Mouse (Mus musculus) heart, postnatal 25 days (tissue): ENCODE measurements at regions not wholly inside any gene's neighbourhood (a gene's known extent, or its start where the extent isn't known, plus 50 kb on each side); places are given as distances from the start of the nearest gene placed in this dataset.

Source experiments
- DNase-seq: peaks from one replicate; pipeline ENCODE4 v3.0.0; 2022; ENCODE audit warnings: low spot score
- intact Hi-C: fragments of 180-260 bp; cut with DNase I; formaldehyde crosslinking; loops from one replicate; pipeline ENCODE4 v1.15.1; 2025

DNA sequence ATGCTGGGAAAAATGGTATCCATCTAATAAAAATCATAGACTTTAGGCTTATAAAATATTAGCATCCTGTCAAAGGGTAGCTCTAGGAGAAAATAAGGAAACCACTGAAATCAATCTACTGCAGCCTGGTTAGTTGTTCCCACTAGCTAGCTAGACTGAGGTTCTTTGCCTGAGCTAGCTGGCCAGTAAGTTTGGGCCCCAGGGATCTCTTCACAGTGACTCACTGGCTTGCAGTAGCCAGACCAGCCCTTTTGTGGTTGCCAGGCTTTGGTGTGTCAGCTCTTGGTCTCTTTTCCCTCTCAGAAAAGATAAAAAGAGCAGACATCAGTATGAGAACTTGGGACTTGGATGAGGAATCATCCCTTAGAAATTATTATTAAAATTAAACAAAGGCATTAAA, 325.3 kb upstream of the Rasgrp1 start:
- intact Hi-C loops = no loop called here
- DNase-seq = peak; percentile 17

DNA sequence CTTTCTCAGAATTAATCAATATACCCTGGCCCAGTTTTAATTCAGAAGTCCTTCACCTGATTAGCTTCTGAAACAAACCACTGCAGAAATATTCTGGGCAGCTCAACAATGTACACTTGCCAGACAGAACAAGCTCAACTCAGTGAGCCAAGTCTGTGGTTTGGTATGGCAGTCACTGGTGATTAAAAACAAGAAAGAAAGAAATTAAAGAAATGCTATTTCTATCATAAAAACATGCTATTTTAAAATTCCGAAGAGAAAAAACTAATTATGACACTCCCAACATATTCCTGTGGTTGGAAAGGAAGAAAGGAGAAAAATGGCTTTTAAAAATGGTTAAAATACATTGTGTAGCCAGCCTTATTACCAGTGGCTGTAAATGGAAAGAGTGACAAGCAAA, 332.1 kb upstream of the Rasgrp1 start:
- DNase-seq = no peak
- intact Hi-C loops = no loop called here

DNA sequence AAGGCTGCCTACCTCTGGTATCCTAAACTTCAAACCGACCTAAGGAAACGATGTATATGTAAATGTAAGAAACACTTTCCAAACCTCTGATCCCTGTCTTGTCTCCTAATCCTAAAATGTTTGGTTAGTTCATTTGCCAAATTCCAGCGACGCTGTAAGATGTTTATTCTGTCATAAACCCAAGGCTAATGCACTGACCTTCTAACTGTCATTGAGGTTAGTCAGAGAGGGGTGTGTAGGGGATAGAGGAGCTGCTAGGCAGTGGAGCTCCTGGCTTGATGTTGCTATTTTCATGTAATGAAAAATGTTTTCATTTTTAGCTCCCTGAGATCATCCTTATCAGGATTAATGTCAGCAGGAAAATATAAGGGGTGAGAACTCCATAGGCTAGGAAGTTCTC, 335.8 kb upstream of the Rasgrp1 start:
- DNase-seq = no peak
- intact Hi-C loops = no loop called here

DNA sequence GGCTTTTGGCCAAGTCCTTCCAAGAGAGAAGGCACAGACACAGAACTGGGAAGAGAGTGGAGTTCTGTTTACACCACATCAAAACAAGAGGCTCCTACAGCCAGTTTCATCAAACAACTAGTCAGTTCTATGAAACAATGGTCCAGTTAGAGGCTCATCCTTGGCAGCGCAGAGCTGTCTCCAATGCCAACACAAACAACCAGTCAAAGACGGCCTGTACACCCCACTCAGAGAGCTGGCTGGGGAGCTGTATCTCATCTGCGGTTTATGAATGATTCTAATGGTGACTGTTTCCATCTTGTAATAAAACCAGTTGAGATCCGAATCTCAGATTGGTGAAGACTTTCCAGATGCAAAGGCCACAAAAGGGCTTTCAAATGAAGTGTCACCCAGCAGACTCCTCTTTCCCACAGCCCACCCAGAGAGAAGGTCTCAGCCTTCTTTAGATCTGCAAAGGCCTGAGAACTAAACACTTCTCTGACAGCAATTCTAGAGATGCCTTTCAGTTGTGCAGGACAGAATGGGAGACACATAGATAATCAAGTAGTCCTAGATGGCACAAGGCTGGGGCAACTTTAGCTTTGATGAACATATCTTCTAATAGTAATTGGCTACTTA, 343.1 kb upstream of the Rasgrp1 start:
- no peak for DNase-seq
- intact Hi-C loops = no loop called here

DNA sequence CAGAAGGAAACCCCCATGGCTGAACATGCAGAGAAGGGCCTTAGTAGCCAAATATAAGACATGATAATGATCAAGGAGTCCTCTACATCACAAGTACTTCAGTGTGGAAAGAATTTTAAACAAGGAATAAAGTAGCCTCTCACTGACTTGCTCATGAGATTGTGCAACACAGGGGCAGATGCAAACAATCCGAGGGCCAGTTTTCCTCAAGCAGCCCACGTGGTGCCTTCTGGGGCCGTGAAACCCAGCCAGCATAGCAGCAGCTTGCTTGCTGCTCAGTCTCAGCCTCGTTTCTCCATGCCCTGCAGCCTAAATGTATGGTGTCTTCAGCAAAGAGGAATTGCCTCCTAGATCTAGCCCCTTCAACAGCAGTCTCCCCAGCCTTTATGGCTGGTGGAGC, 350.7 kb upstream of the Rasgrp1 start:
- intact Hi-C loops = no loop called here
- DNase-seq = peak; percentile 40

DNA sequence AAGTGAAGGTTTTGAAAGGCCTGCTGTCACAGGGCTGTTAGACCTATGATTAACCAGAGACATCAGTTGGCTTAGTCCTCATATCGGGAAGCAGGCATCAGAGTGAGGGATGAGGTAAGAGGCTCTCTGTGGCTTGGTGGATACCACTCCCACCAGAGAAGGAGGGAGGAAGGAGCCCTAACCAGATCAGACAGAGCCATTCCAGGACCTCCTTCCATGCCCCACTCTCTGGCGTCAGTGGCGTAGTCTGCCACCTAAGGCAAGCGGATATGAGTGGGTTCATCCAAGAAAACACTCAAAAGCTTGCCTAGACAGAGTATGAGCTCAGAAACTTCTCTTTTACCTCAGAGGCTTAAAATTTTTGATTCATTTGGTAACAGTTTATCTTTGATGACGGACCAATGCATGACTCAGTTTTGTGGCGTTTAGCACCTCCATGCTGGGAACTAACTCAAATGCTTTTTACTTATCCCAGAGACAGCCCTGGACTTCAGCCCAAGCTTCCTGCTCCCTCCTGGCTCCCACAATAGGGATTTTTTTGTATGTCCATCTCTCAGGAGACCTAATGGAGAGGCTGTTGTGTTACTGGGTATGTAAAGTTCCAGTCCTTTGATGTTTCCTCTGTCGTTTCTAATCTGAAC, 367.5 kb upstream of the Rasgrp1 start:
- intact Hi-C loops = no loop called here
- no peak for DNase-seq

DNA sequence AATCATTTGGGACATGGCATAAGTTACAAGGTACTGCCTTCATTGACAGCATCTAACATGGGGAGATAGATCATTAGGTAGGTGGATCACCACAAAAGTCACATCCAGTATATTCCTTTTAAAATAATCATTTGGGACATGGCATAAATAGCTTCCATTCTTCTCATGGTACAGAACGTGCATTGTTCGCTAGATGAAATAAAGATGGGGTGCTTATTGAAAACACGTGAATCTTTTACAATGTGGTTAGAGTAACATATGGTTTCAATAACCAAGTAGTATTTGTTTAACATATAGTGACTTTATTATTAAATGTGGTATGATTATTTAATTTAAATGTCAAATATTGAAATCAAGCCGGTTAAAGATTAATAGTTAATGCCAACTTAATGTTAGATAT, 381.3 kb upstream of the Rasgrp1 start:
- intact Hi-C loops = no loop called here
- DNase-seq = no peak

DNA sequence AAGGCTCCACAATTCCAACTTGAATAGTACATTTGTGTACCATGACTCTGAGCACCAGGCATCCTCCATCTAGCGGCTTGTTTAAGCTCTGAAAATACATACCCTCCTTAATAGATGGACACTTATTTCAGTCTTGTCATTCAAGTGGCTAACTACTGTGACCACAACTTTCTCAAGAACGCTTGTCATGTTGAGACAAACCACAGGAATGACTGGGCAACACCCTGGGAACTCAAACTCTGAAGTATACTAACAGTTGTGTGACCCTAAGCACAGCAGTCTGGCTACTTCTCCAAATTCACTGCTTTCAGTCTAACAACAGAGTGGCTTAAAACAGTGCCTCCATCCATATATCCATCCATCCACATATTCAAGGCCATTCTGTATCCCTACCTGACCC, 380.4 kb upstream of the Thbs1 start:
- DNase-seq = no peak
- intact Hi-C loops = no loop called here

DNA sequence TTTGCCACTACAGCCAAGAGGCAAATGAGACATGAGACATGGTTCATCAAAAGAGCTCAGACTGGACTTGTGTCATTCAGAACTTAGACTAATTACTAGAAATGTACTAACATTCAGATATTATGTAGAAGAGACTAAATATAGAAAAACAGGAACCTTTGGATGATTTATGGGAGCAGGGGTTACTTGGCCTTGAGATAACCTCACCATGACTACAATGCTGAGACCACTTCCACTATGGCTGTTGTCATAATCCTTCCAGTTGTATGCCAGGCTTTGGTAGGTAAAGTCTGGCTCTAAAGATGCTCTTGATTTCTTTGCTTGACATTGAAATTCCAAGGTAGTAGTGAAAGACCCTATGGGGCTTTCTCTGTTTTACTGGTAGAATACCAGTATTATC, 369.3 kb upstream of the Thbs1 start:
- intact Hi-C loops = no loop called here
- no peak for DNase-seq

DNA sequence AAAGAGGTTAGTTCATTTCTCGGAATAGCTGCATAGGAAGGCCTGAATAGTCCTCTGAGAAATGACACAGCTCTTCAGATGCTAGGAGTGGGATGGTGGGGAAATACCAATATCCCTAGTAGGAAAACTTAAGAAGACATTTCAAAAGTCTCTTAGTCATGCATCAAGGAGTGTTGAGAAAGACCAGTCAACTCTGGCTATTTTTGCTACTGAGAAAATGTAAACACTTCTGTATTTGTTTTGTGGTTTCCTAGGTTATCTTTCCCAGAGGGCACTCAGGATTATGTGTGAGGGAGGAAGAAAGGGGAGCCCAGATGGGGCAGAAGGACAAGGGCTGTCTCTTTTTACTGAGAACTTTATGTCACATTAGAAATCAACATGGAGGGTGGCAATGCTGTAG, 367.8 kb upstream of the Thbs1 start:
- intact Hi-C loops = no loop called here

DNA sequence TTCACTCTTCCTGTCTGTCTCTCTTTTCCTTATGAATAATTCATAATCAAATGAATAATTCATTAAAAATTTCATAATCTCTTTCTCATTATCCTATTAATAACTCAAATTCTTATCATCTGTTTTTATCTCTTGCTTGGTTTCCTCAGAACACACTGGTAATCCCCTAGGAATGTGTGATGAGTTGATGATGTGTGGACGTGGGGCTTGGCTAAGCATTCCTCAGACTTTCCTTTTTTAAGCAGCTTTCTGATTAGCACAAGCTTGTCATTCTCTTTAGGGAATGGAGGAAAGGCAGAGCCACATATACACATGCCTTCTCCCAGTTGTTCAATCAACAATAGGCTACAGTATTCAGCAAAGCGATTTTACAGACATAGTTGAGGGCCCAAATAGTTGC, 365.9 kb upstream of the Thbs1 start:
- intact Hi-C loops = no loop called here

More for the DNA sequence above, 367.8 kb upstream of the Thbs1 start:
- no peak for DNase-seq

DNA sequence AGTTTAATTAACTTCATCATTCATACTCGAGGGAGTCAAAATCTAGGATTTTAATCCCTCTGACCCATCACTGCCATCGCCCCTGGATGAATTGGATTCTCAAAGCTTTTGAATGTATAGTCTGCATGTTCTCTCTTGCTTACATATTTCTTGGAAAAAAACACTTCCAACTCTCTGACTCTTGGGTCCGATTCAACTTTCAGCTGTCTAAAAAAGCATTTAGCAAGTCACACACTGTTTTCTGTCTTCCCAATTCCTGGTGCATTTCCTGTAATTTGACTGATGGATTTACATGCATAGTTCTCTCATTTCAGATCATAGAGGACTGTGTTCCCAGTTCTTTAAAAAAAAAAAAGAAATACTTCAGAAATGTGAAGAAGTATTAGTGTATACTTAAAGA, 364.5 kb upstream of the Thbs1 start:
- intact Hi-C loops = no loop called here

More for the DNA sequence above, 365.9 kb upstream of the Thbs1 start:
- DNase-seq = no peak

DNA sequence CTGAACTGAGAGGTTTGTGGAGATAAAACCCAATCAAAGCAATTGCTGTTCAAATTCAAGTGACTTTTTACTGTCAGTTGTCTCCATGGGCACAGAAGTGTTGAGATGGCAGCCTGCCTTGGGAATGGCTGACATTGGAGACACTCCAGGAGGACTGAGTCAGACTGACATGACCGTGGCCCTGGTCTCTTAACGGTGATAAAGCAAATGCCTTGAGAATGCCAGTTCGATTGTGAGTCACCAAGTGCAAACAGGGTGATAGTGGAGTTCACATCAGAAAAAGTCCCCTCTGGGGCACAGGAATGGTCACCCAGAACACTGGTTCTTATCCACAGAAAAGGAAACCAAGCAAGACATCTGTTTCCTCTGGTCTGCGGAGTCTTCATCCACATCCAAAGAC, 362.8 kb upstream of the Thbs1 start:
- peak; percentile 6 for DNase-seq
- intact Hi-C loops = no loop called here

More for the DNA sequence above, 364.5 kb upstream of the Thbs1 start:
- DNase-seq = no peak

DNA sequence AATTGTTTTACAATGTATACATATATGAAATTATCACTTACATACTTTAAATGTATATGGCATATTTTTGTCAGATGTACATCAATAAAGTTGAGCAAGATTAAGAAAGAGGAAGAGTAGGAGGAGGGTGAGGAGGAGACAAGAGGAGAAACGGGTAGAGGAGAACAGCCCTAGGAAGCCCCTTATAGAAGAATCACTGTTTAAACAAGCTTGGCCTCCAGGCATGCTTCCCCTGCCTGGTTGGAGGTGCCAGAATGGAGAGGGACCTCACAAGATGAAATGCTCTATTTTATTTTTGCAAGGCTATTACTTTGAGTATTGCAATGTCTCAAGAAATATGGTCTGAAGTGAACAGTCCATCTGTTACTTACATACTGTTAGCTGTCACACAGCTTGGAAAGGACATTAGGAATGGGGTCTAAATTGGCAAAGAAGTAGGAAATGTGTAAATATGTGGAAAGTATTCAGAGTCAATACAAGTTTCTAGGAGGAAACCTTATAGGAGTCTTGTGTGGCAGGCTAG, 352.1 kb upstream of the Thbs1 start:
- DNase-seq = no peak
- intact Hi-C loops = no loop called here

DNA sequence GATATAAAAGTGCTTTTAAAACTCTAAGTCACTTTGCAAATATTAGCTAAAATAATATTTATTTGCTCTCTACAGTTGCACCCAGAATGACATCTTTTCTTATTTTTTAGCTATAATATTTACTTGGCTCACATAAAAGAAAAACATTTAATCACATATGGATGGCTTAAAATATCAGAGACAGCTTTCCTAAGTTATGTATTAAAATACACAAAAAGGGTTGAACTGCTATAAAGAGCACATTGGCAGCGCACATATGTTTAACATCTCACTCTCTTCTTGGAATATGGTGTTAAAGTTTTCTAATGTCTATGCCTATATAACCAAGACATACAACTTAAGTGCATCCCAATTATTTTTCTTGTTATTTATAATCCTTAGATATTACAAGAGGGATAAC, 348.0 kb upstream of the Thbs1 start:
- intact Hi-C loops = no loop called here

DNA sequence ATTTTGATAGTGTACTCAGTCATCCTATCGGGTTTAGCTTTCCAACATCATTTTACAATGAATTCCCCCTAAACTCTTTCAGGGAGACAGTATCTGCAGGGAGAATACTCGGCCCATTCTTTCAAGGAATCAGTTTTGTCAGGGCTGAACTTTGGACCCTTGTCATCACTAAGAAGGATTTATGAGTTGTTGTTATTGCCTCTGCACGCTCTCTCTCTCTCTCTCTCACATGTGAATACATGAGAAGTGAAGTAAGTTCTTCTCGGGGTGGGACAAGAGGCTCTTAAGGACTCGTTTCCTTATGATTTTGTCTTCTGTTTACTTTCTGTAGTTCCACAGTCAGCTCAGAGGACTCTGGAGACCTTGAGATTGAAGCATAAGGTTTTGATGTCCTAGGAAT, 346.1 kb upstream of the Thbs1 start:
- DNase-seq = no peak
- intact Hi-C loops = no loop called here

More for the DNA sequence above, 348.0 kb upstream of the Thbs1 start:
- no peak for DNase-seq

DNA sequence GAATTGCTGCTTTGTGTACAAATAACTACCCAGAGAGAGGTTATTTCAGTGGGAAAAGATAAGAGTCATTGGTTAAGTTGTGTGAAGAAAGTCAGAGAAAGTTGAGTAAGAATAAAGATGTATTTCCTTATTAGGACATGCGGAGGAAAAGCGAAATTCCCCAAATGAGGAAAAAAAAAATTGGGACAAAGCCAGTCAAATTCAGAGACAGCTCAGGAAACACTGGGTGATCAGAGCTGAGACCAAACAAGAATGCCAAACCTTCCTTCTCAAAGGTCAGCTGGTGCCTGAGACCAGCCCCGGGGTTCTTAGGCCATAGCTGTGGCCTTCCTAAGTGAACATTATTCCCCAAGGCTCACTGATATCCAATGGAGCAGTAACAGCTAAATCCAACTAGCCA, 345.2 kb upstream of the Thbs1 start:
- DNase-seq = no peak
- intact Hi-C loops = no loop called here

DNA sequence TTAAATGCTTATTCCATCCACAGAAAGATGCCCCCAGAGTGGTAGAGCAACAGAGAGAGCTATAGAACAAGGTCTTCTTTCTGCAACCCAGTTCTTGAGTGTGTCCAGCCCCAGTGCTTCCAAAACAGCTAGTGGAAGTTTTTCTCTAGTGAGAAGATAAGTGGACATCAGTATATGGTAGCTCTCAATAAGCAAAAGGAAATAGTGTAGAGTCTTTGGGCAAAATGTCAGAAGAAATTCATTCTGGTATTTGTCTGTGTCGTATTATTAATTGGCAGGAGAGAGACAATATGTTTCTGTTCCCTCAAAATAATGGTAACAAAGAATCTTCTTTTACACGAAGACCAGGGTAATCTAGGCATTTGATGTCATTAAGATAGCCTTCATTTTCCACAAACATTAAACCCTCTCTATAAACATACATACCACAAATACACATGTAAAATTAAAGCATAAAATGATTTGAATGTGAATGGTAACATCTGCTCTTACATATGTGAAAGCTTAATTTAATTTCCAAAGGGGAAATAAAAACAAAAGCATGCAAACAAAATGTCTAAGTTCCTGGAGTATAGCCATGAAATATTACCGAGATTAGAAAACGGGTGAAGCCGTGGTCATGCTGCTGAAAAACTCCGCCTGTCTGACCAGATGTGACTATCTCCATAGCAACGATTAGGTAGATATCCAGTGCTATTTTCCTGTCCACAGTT, 342.1 kb upstream of the Thbs1 start:
- no peak for DNase-seq
- intact Hi-C loops = no loop called here

DNA sequence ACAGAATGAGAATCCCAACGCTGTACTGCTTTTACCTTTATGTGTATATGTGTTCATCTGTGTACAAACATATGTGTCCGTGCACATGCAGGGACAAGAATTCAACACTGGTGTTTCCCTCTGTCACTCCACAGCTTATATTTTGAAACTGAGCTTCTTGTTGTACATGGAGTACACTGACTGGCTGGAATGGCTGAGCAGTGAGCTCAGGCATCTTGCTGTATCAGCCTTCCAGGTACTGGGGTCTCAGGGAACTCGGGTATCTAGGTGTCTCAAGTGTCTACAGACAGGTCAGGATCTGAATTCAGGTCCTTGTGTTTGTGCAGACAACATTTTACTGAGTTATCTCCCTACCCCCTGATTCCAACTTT, 341.6 kb upstream of the Thbs1 start:
- intact Hi-C loops = no loop called here
- DNase-seq = no peak

DNA sequence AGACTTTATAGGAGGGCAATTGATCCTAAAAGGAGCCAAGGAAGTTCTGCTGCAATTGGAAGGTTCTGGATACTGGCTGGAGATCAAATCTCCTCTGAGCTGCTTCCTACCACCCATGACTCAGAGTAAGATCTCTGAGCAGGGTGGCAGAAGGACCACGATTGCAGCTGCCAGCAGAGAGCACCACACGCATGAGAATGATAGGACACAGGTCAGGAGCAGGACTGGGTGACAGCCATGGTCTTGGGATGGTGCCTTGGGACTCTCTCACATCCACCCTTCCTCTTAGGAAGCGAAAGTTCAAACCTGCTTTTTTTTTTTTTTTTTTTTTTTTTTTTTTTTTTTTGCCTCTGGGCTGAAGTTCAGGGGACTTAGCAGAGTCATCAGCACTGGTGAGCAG, 331.4 kb upstream of the Thbs1 start:
- DNase-seq = no peak
- intact Hi-C loops = no loop called here

DNA sequence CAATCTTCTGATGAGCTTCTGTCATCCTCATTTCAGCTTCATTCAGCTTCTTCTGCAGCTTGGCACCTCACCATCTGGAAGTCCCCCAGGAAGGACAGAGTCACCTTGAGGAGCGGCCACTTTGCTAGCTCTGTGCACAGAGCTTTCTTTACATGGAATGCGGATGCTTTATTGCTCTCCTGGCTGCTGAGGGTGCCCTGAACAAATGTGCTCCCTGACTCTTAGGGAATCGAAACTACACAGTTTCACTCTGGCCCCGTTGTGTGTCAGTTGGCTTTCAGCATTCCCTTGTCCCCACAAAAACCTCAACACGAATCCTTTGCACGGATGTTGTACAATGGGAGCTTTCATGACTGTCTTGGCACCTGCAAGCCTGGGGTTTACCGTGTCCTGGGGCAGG, 330.9 kb upstream of the Thbs1 start:
- intact Hi-C loops = no loop called here
- no peak for DNase-seq
